In the genomic region with DNA sequence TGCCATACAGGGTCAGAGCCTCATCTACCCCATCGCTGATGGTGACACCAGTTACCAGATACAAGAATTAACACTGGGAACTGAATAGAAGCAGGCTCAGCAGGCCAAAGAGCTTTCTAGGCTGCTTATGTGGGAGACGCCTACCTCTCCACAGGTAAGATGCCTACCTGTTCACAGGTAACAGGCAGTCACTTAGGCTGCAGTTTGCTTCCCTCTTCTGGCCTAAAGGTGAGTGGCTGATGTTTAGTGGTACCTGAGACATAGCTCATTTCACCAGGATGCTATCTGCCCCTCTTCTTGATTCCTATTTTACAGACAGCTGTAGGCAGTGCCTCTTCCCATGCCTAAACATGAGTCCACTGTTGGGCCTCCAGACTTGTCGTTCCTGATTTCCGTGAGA, we compare ENCODE assay signal across 20 mouse cellular contexts.
DNase-seq lines count a peak whose midpoint lies in the region; ATAC-seq and TF ChIP-seq lines count a peak whose summit lies in the region.
"Had no signal": no experiment of that assay in that cellular context is flagged by ENCODE, and none has a peak within 500 bp of the region (broad histone marks: within the 10 kb centered on the region; RNA-seq: fewer than 3 reads in every experiment).

No protein-coding gene starts in this region.

- DNase-seq in heart, adult 11 months = peak; percentile 72
- DNase-seq in kidney, postnatal 0 days (ENCODE audit: low spot score) = no peak
- DNase-seq in kidney, postnatal 14 days = no peak
- DNase-seq in lung, postnatal 10 days = peak; percentile 14
- no peak for DNase-seq in lung, adult 2 months
- DNase-seq in limb, embryonic 10.5 days (ENCODE audit: low spot score) = no peak
- DNase-seq: adrenal gland, postnatal 14 days; cerebellum, adult 2 months; cerebellum, postnatal 10 days; gastrocnemius, postnatal 36 days; heart, adult 2 months had no signal

- H3K36me3 ChIP-seq in heart, embryonic 12.5 days = no peaks in the 10 kb centered on the region
- H3K36me3 ChIP-seq in kidney, postnatal 0 days (ENCODE audit: insufficient read depth, low read length) = no peaks in the 10 kb centered on the region
- no peaks in the 10 kb centered on the region for H3K36me3 ChIP-seq in limb, embryonic 10.5 days
- H3K36me3 ChIP-seq in neural tube, embryonic 15.5 days = no peaks in the 10 kb centered on the region
- H3K36me3 ChIP-seq: forebrain, embryonic 15.5 days; hindbrain, embryonic 10.5 days had no signal

- H3K27ac ChIP-seq in heart, embryonic 12.5 days (ENCODE audit: poor library complexity, severe bottlenecking) = no peak overlapping the region
- H3K27ac ChIP-seq in kidney, postnatal 0 days = no peak overlapping the region
- H3K27ac ChIP-seq in limb, embryonic 10.5 days = peak overlapping the region; percentile 66; the same call in 1 of the 2 replicates
- H3K27ac ChIP-seq in neural tube, embryonic 15.5 days (replicated peaks) = no peak overlapping the region
- H3K27ac ChIP-seq: forebrain, embryonic 15.5 days; heart, adult 2 months; hindbrain, embryonic 10.5 days; hindbrain, embryonic 14.5 days had no signal

- H3K27me3 ChIP-seq in heart, embryonic 12.5 days (replicated peaks) = no peaks in the 10 kb centered on the region
- no peaks in the 10 kb centered on the region for H3K27me3 ChIP-seq in kidney, postnatal 0 days (ENCODE audit: insufficient read depth, low read length)
- H3K27me3 ChIP-seq in limb, embryonic 10.5 days (ENCODE audit: low read depth, poor library complexity, severe bottlenecking) = no peaks in the 10 kb centered on the region
- H3K27me3 ChIP-seq in neural tube, embryonic 15.5 days (replicated peaks) = 0 out of 2 replicates have a peak, but pooled peaks cover 9% of the 10 kb centered on the region
- H3K27me3 ChIP-seq: CH12.LX; forebrain, embryonic 15.5 days; Patski had no signal

- no peak overlapping the region for H3K4me2 ChIP-seq in heart, embryonic 12.5 days
- H3K4me2 ChIP-seq in kidney, postnatal 0 days (ENCODE audit: low read length) = no peak overlapping the region
- no peak overlapping the region for H3K4me2 ChIP-seq in neural tube, embryonic 15.5 days
- H3K4me2 ChIP-seq: forebrain, embryonic 15.5 days; heart, embryonic 11.5 days; hindbrain, embryonic 14.5 days had no signal

- H3K4me3 ChIP-seq in heart, embryonic 12.5 days = no peak overlapping the region
- no peak overlapping the region for H3K4me3 ChIP-seq in kidney, postnatal 0 days (replicated peaks; ENCODE audit: low read depth, low read length)
- H3K4me3 ChIP-seq in lung, adult 2 months (replicated peaks; ENCODE audit: extremely low read depth, low read depth, low read length) = no peak overlapping the region
- no peak overlapping the region for H3K4me3 ChIP-seq in limb, embryonic 10.5 days
- no peak overlapping the region for H3K4me3 ChIP-seq in neural tube, embryonic 15.5 days (replicated peaks)
- H3K4me3 ChIP-seq: forebrain, embryonic 15.5 days; heart, adult 2 months; hindbrain, embryonic 10.5 days had no signal

- no peak for ATAC-seq in heart, embryonic 12.5 days (ENCODE audit: insufficient number of reproducible peaks, low FRiP score)
- no peak for ATAC-seq in kidney, postnatal 0 days (replicated peaks; ENCODE audit: low FRiP score, low read depth)
- ATAC-seq in neural tube, embryonic 15.5 days (ENCODE audit: low FRiP score) = no peak
- ATAC-seq: activated CD4-positive, CD25-positive, alpha-beta regulatory T cell, adult 4 months; forebrain, embryonic 15.5 days; Patski had no signal

- peak; percentile 60 for TF ChIP-seq CTCF in kidney, postnatal 0 days (IDR thresholded peaks at IDR 0.05; ENCODE audit: low read depth)
- no peak for TF ChIP-seq CTCF in lung, adult 2 months (IDR thresholded peaks at IDR 0.05; ENCODE audit: insufficient read depth, low read length)

- WGBS in heart, embryonic 12.5 days = 85% methylated on average over 4 of the region's 4 CpGs
- 89% methylated on average over 4 of the region's 4 CpGs for WGBS in kidney, postnatal 0 days
- 83% methylated on average over 4 of the region's 4 CpGs for WGBS in lung, adult 2 months
- 93% methylated on average over 4 of the region's 4 CpGs for WGBS in limb, embryonic 10.5 days
- WGBS in neural tube, embryonic 15.5 days = 91% methylated on average over 4 of the region's 4 CpGs

- no peak for TF ChIP-seq POLR2A in lung, adult 2 months (IDR thresholded peaks at IDR 0.05; ENCODE audit: borderline replicate concordance, extremely low read depth, low read depth, low read length)

- no peaks in the 10 kb centered on the region for H3K9me3 ChIP-seq in heart, embryonic 12.5 days (replicated peaks)
- no peaks in the 10 kb centered on the region for H3K9me3 ChIP-seq in kidney, postnatal 0 days (replicated peaks; ENCODE audit: low read length)
- no peaks in the 10 kb centered on the region for H3K9me3 ChIP-seq in limb, embryonic 10.5 days (replicated peaks)
- no peaks in the 10 kb centered on the region for H3K9me3 ChIP-seq in neural tube, embryonic 15.5 days (replicated peaks)
- H3K9me3 ChIP-seq: forebrain, embryonic 15.5 days; hindbrain, embryonic 10.5 days had no signal

- H3K4me1 ChIP-seq in heart, embryonic 12.5 days (replicated peaks) = no peaks in the 10 kb centered on the region
- peaks cover 7% of the 10 kb centered on the region for H3K4me1 ChIP-seq in kidney, postnatal 0 days (replicated peaks; ENCODE audit: insufficient read depth, low read length)
- no peaks in the 10 kb centered on the region for H3K4me1 ChIP-seq in lung, adult 2 months (ENCODE audit: control insufficient read depth, insufficient read depth, low read length)
- peaks cover 29% of the 10 kb centered on the region for H3K4me1 ChIP-seq in limb, embryonic 10.5 days
- peaks cover 17% of the 10 kb centered on the region for H3K4me1 ChIP-seq in neural tube, embryonic 15.5 days

- no peak overlapping the region for H3K9ac ChIP-seq in heart, embryonic 12.5 days
- no peak overlapping the region for H3K9ac ChIP-seq in kidney, postnatal 0 days (ENCODE audit: low read depth, low read length)
- no peak overlapping the region for H3K9ac ChIP-seq in neural tube, embryonic 15.5 days (replicated peaks)
- H3K9ac ChIP-seq: forebrain, embryonic 15.5 days; hindbrain, embryonic 14.5 days had no signal

Comparison
In these comparisons a context has a peak if more than half of its experiments do, and no peak if none do; other contexts are left out.
1. DNase-seq: peak in heart, adult 11 months (single experiment) and lung, postnatal 10 days (single experiment); none in kidney, postnatal 0 days (single experiment), kidney, postnatal 14 days (single experiment), lung, adult 2 months (single experiment) and limb, embryonic 10.5 days (single experiment).